In the genomic region with DNA sequence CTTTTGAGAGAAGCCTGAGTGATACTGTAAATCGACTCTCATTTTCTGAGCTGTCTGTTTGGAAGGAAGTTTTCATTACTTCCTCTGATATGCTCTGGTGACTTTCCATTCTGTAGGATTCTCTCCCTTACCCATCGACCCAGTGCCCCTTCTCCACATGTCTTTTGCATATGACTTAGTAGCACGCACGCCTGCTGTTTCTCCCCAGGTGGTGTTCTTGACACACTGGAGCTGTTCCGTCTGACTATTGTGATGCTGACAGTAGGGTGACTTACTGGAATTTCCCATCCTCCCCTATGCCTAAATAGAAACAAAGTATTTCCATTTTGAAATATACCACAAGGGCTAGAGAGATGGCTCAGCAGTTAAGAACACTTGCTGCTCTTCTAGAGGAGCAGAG, we compare ENCODE assay signal across 27 mouse cellular contexts.
"Had no signal": no experiment of that assay in that cellular context is flagged by ENCODE, and none has a peak within 500 bp of the region (broad histone marks: within the 10 kb centered on the region; RNA-seq: fewer than 3 reads in every experiment).

No protein-coding gene starts in this region.

- H3K4me3 ChIP-seq: heart, adult 2 months; heart, embryonic 13.5 days; heart, embryonic 15.5 days; intestine, embryonic 15.5 days; limb, embryonic 10.5 days; limb, embryonic 12.5 days; liver, embryonic 13.5 days; liver, embryonic 15.5 days had no signal

- H3K36me3 ChIP-seq: heart, embryonic 13.5 days; heart, embryonic 15.5 days; intestine, embryonic 15.5 days; limb, embryonic 10.5 days; limb, embryonic 12.5 days; liver, embryonic 13.5 days; liver, embryonic 15.5 days had no signal

- H3K27ac ChIP-seq: heart, adult 2 months; heart, embryonic 13.5 days; heart, embryonic 15.5 days; hindbrain, embryonic 14.5 days; intestine, embryonic 15.5 days; limb, embryonic 10.5 days; limb, embryonic 12.5 days; liver, embryonic 13.5 days; liver, embryonic 15.5 days had no signal

- H3K4me2 ChIP-seq: heart, embryonic 11.5 days; heart, embryonic 13.5 days; heart, embryonic 15.5 days; hindbrain, embryonic 14.5 days; intestine, embryonic 15.5 days; limb, embryonic 12.5 days; liver, embryonic 11.5 days; liver, embryonic 13.5 days; liver, embryonic 15.5 days had no signal

- H3K27me3 ChIP-seq: heart, embryonic 13.5 days; heart, embryonic 15.5 days; intestine, embryonic 15.5 days; limb, embryonic 12.5 days; liver, embryonic 13.5 days; liver, embryonic 15.5 days had no signal

- H3K9me3 ChIP-seq: intestine, embryonic 15.5 days; limb, embryonic 10.5 days; liver, embryonic 13.5 days; liver, embryonic 15.5 days had no signal

- DNase-seq: gastrocnemius, postnatal 14 days; gastrocnemius, postnatal 36 days; heart, adult 11 months; heart, adult 2 months; heart, postnatal 14 days; heart, postnatal 36 days; kidney, adult 18-20 months; kidney, adult 8-10 months; kidney, postnatal 10 days; kidney, postnatal 36 days; layer of hippocampus, adult 9-11 months; layer of hippocampus, postnatal 36 days; liver; liver, embryonic 13.5 days; liver, postnatal 0 days had no signal

- H3K4me1 ChIP-seq: heart, embryonic 15.5 days; intestine, embryonic 15.5 days; limb, embryonic 10.5 days; limb, embryonic 12.5 days; liver, embryonic 13.5 days; liver, embryonic 15.5 days had no signal

- ATAC-seq: hindbrain, embryonic 16.5 days; inflammation-experienced regulatory T-cells, adult 6 months; intestine, embryonic 15.5 days; intestine, postnatal 0 days; liver, postnatal 0 days had no signal

- H3K9ac ChIP-seq: heart, embryonic 13.5 days; heart, embryonic 15.5 days; hindbrain, embryonic 14.5 days; intestine, embryonic 15.5 days; limb, embryonic 12.5 days; liver, embryonic 13.5 days; liver, embryonic 15.5 days; liver, postnatal 0 days had no signal
